Mouse (Mus musculus): ENCODE measurements around the gene Fam186a. TPM values are rescaled to one million over a fixed set of nuclear protein-coding genes. Genes with fewer than 3 reads are reported as not detected.

Fam186a gene
- polyA plus RNA-seq (2017; shearing (Covaris generic)) = not detected

DNA sequence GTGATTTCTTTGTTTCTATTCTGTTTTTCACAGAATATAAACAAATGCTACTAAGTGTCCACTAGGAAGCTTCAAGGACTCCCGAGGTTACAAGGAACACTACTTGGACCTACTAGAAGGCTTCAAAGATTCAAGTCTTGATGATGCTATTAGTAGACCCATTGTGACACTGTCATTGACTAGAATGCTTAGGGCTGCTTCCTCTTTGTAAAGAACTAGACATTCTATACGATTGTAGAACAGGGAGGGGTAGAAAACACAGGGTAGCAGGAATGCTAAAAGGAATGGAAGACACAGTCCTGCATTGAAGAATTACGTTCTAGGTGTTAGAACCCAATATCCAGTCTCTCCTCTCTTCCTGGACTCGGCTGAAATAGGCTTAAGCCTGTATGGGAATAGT lies at the start of gene Fam186a:
Gene Fam186a (minus strand): TSS at position 101 of the 400 bp plus-strand sequence.

DNA sequence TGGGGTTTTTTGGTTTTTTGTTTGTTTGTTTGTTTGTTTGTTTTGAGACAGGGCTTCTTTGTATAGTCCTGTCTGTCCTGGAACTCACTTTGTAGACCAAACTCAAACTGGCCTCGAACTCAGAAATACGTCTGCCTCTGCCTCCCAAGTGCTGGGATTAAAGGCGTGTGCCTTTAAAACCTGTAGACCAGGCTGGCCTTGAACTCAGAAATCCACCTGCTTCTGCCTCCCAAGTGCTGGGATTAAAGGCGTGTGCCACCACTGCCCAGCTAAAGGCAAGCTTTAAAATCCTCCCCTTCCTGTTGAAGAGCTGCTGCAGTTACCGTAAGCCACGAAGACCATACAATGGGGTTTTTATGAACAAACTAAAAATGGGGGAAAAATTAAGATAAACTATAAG lies 2.9 kb upstream of the Fam186a start, which contains the start of gene Larp4:
Gene Larp4 (plus strand): TSS at position 301 of the 400 bp plus-strand sequence.

DNA sequence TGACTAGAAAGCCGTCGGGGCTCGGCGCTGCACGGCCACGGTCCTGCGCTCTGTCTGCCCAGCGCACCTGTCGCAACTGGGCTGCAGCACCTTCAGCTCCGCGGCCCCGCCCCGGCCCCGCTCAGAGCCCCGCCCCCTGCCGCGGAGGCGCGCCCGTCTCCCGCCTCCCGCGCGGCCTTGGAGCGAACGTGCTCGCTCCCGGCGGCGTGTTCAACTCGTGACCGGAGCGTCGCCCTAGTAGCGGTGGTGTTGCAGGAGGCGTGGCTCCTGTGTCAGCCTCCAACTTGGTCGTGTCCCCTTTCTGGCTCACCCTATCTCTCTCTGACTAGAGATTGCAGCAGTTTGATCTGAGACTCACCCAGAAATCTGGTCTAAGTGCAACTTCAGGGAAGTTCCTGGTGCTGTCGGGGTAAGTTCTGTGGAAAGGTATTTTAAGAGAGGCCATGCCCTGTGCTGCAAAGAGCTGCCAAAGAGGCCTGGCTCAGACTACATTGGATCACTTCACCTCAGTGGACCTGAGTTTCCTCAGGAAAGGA lies 91.5 kb downstream of the Fam186a start, which contains the start of gene Lima1:
Gene Lima1 (minus strand): TSS at position 123 of the 536 bp plus-strand sequence.

Other genes starting within 250 kb of the Fam186a start
- gene Gpd1, start 249.5 kb downstream of the Fam186a start, polyA plus RNA-seq (2017; shearing (Covaris generic)) = 0.76 TPM
- 172 TPM for gene Cox14, start 241.4 kb downstream of the Fam186a start, polyA plus RNA-seq (2017; shearing (Covaris generic))
- 102 TPM for gene Cers5, start 194.2 kb downstream of the Fam186a start, polyA plus RNA-seq (2017; shearing (Covaris generic))
- 7.5 TPM for gene Lima1, start 91.6 kb downstream of the Fam186a start, polyA plus RNA-seq (2017; shearing (Covaris generic))
- gene Larp4, start 3.0 kb upstream of the Fam186a start, polyA plus RNA-seq (2017; shearing (Covaris generic)) = 77.3 TPM
- 12.0 TPM for gene Dip2b, start 71.6 kb upstream of the Fam186a start, polyA plus RNA-seq (2017; shearing (Covaris generic))